In the genomic region with DNA sequence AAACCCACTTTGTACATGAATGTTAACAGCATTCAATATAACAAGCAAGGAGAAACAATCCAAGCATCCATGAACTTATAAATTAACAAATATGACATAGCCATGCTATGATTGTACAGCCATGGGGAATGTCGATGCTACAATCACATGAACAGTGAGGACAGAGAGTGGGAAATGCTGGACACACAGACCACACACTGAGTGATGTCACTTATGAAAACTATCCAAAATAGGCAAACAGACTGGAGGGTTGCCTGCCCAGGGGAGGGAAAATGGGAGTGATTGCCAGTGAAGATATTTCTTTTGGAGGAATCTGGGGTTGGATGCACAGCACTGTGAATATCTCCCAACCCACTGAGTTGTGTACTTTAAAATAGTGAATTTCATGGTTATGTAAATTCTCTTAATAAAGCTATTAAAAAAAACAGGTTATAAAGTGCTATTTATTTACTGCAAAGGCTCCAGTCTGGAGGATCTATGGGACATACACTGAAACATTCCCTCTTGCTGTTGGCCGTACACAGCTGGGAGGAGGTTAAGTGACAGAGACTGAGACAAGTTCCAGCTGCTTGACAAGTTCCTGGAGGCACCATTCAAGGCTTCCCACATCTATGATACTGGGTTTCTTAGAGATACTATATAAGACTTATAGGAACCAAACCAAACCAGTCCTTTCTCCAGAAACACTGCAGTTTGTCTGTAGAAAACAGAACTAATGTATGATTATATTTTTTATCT, we compare ENCODE assay signal across 28 mouse cellular contexts. TPM values are rescaled to one million over a fixed set of nuclear protein-coding genes. Genes with fewer than 3 reads are reported as not detected.
"Had no signal": no experiment of that assay in that cellular context is flagged by ENCODE, and none has a peak within 500 bp of the region (broad histone marks: within the 10 kb centered on the region; RNA-seq: fewer than 3 reads in every experiment).

No protein-coding gene starts in this region.

- H3K4me2 ChIP-seq: kidney, embryonic 15.5 days; limb, embryonic 12.5 days; limb, embryonic 15.5 days; liver, embryonic 11.5 days; midbrain, embryonic 13.5 days; neural tube, embryonic 13.5 days; stomach, embryonic 15.5 days had no signal

- H3K9ac ChIP-seq: kidney, embryonic 15.5 days; limb, embryonic 12.5 days; limb, embryonic 15.5 days; liver, embryonic 14.5 days; liver, postnatal 0 days; midbrain, embryonic 13.5 days; neural tube, embryonic 13.5 days; stomach, embryonic 15.5 days had no signal

- H3K27me3 ChIP-seq: kidney, embryonic 15.5 days; limb, embryonic 12.5 days; limb, embryonic 15.5 days; megakaryocyte, embryonic 14.5 days; midbrain, embryonic 13.5 days; neural tube, embryonic 13.5 days; stomach, embryonic 15.5 days had no signal

- H3K4me3 ChIP-seq: kidney, embryonic 15.5 days; layer of hippocampus, adult 2 months; limb, embryonic 12.5 days; limb, embryonic 15.5 days; megakaryocyte, embryonic 14.5 days; midbrain, embryonic 10.5 days; midbrain, embryonic 13.5 days; myocyte; neural tube, embryonic 13.5 days; stomach, embryonic 15.5 days had no signal

- DNase-seq: kidney, adult 8-10 months; layer of hippocampus, adult 9-11 months; left cerebral cortex, postnatal 4 days; liver, postnatal 0 days; retina, postnatal 1 day; right cerebral cortex, postnatal 25 days; spleen, adult 18-20 months; thymus, adult 2 months; thymus, postnatal 14 days; thymus, postnatal 4 days had no signal

- H3K27ac ChIP-seq: kidney, embryonic 15.5 days; layer of hippocampus, adult 2 months; limb, embryonic 12.5 days; limb, embryonic 15.5 days; liver, embryonic 14.5 days; midbrain, embryonic 10.5 days; midbrain, embryonic 13.5 days; neural tube, embryonic 13.5 days; stomach, embryonic 15.5 days had no signal

- ATAC-seq: intestine, postnatal 0 days; liver, postnatal 0 days; midbrain, embryonic 13.5 days; midbrain, embryonic 16.5 days had no signal

- H3K9me3 ChIP-seq: kidney, embryonic 15.5 days; limb, embryonic 12.5 days; limb, embryonic 15.5 days; megakaryocyte, embryonic 14.5 days; midbrain, embryonic 10.5 days; midbrain, embryonic 13.5 days; neural tube, embryonic 13.5 days; stomach, embryonic 15.5 days had no signal

- H3K4me1 ChIP-seq: kidney, embryonic 15.5 days; limb, embryonic 12.5 days; limb, embryonic 15.5 days; megakaryocyte, embryonic 14.5 days; midbrain, embryonic 10.5 days; midbrain, embryonic 13.5 days; neural tube, embryonic 13.5 days; stomach, embryonic 15.5 days had no signal

RNA-seq across cellular contexts. Expression of a gene that starts 14.7 kb away (rescaled TPM):
- total RNA-seq: monocyte, adult 5-6 weeks; neutrophil, adult 5-6 weeks had no signal
- polyA plus RNA-seq: myocyte had no signal

RNA-seq across cellular contexts. Expression of a gene that starts 48.2 kb away (rescaled TPM):
- total RNA-seq: monocyte, adult 5-6 weeks; neutrophil, adult 5-6 weeks had no signal
- polyA plus RNA-seq: intestine, embryonic 14.5 days; intestine, postnatal 0 days; kidney, embryonic 15.5 days; large intestine, adult 2 months; limb, embryonic 12.5 days; limb, embryonic 15.5 days; liver, embryonic 11.5 days; liver, embryonic 14.5 days; liver, postnatal 0 days; midbrain, embryonic 13.5 days; myocyte; stomach, embryonic 15.5 days; thymus, adult 2 months had no signal
